Comparison of ENCODE assay signal across 24 mouse cellular contexts in genomic region chrX:140569595-140569994, GRCm38 (mm10). TPM values are rescaled to one million over a fixed set of nuclear protein-coding genes. Genes with fewer than 3 reads are reported as not detected.
DNase-seq lines count a peak whose midpoint lies in the region; ATAC-seq and TF ChIP-seq lines count a peak whose summit lies in the region.
"Had no signal": no experiment of that assay in that cellular context is flagged by ENCODE, and none has a peak within 500 bp of the region (broad histone marks: within the 10 kb centered on the region; RNA-seq: fewer than 3 reads in every experiment).

No protein-coding gene starts in this region.

- no peaks in the 10 kb centered on the region for H3K79me2 ChIP-seq in liver, adult 2 months (ENCODE audit: control insufficient read depth, insufficient read depth, low read length)

- peak; percentile 30 for DNase-seq in heart, adult 11 months
- DNase-seq in heart, postnatal 36 days = no peak
- DNase-seq in liver, adult 2 months (ENCODE audit: extremely low read depth, low read depth, low spot score) = peak; percentile 43
- DNase-seq in liver, embryonic 11.5 days (ENCODE audit: low spot score) = no peak
- DNase-seq in left cerebral cortex, adult 8-10 months (ENCODE audit: low spot score in 2 of 2) = no peak
- DNase-seq: adrenal gland, adult 8-10 months; adrenal gland, postnatal 14 days; adrenal gland, postnatal 36 days; cerebellum, adult 11-12 months; cerebellum, adult 2 months; cerebellum, adult 9-10 months; cerebellum, postnatal 10 days; cerebellum, postnatal 25 days; forebrain, postnatal 0 days had no signal

- no peak overlapping the region for H3K4me2 ChIP-seq in liver, embryonic 11.5 days
- H3K4me2 ChIP-seq: embryonic facial prominence, embryonic 12.5 days; forebrain, embryonic 13.5 days; forebrain, embryonic 15.5 days had no signal

- intact Hi-C loops in heart, postnatal 36 days (cut with DNase I) = no loop called here

- no peak for ATAC-seq in liver, embryonic 11.5 days (replicated peaks; ENCODE audit: low FRiP score)
- 0 out of 2 replicates have a peak, but pooled peaks have one; percentile 28 for ATAC-seq in granulocyte monocyte progenitor cell, adult 5-6 weeks (replicated peaks; ENCODE audit: poor library complexity, severe bottlenecking)
- no peak for ATAC-seq in erythroblast, adult 5-6 weeks (replicated peaks; ENCODE audit: low FRiP score, poor library complexity, severe bottlenecking)
- ATAC-seq: activated CD4-positive, CD25-positive, alpha-beta regulatory T cell, adult 4 months; forebrain, embryonic 13.5 days; forebrain, embryonic 15.5 days; forebrain, postnatal 0 days; Patski had no signal

- no peak for TF ChIP-seq POLR2A in liver, adult 2 months (IDR thresholded peaks at IDR 0.05; ENCODE audit: extremely low read depth, insufficient read depth, low read length)

- H3K4me3 ChIP-seq in liver, adult 2 months (ENCODE audit: insufficient read depth, low read depth, low read length) = no peak overlapping the region
- no peak overlapping the region for H3K4me3 ChIP-seq in liver, embryonic 11.5 days (ENCODE audit: low read depth, low read length)
- H3K4me3 ChIP-seq: embryonic facial prominence, embryonic 10.5 days; embryonic facial prominence, embryonic 12.5 days; erythroblast, embryonic 14.5 days; forebrain, embryonic 10.5 days; forebrain, embryonic 13.5 days; forebrain, embryonic 15.5 days had no signal

- peaks cover 30% of the 10 kb centered on the region for H3K4me1 ChIP-seq in liver, adult 2 months (ENCODE audit: control insufficient read depth, insufficient read depth, low read length)
- H3K4me1 ChIP-seq in liver, embryonic 11.5 days (replicated peaks; ENCODE audit: control insufficient read depth, insufficient read depth, low read length) = no peaks in the 10 kb centered on the region
- H3K4me1 ChIP-seq: embryonic facial prominence, embryonic 10.5 days; embryonic facial prominence, embryonic 12.5 days; forebrain, embryonic 10.5 days; forebrain, embryonic 13.5 days; forebrain, embryonic 15.5 days had no signal

- H3K27me3 ChIP-seq in liver, adult 2 months (ENCODE audit: control insufficient read depth, insufficient read depth, low read length) = no peaks in the 10 kb centered on the region
- peaks cover 22% of the 10 kb centered on the region for H3K27me3 ChIP-seq in liver, embryonic 11.5 days (replicated peaks; ENCODE audit: control insufficient read depth, insufficient read depth, low read length)

- H3K9ac ChIP-seq in liver, adult 2 months (ENCODE audit: low read depth, low read length) = no peak overlapping the region
- no peak overlapping the region for H3K9ac ChIP-seq in liver, embryonic 11.5 days (ENCODE audit: low read depth, low read length)
- H3K9ac ChIP-seq: embryonic facial prominence, embryonic 12.5 days; forebrain, embryonic 13.5 days; forebrain, embryonic 15.5 days; forebrain, postnatal 0 days had no signal

- peaks cover 3% of the 10 kb centered on the region; the same call in 1 of the 2 replicates for H3K36me3 ChIP-seq in liver, adult 2 months (ENCODE audit: control insufficient read depth, insufficient read depth, low read length)
- H3K36me3 ChIP-seq in liver, embryonic 11.5 days (ENCODE audit: control insufficient read depth, insufficient read depth, low read length) = no peaks in the 10 kb centered on the region
- H3K36me3 ChIP-seq: embryonic facial prominence, embryonic 10.5 days; embryonic facial prominence, embryonic 12.5 days; forebrain, embryonic 10.5 days; forebrain, embryonic 15.5 days had no signal

- no peaks in the 10 kb centered on the region for H3K9me3 ChIP-seq in liver, embryonic 11.5 days (ENCODE audit: control insufficient read depth, low read length)
- H3K9me3 ChIP-seq: embryonic facial prominence, embryonic 10.5 days; embryonic facial prominence, embryonic 12.5 days; forebrain, embryonic 10.5 days; forebrain, embryonic 13.5 days; forebrain, embryonic 15.5 days had no signal

- no peak for TF ChIP-seq CTCF in liver, adult 2 months (IDR thresholded peaks at IDR 0.05; ENCODE audit: low read depth, low read length)

- peak overlapping the region; percentile 71 for H3K27ac ChIP-seq in liver, adult 2 months (replicated peaks; ENCODE audit: insufficient read depth, low read depth, low read length)
- no peak overlapping the region for H3K27ac ChIP-seq in liver, embryonic 11.5 days (ENCODE audit: low read depth, low read length)
- H3K27ac ChIP-seq: embryonic facial prominence, embryonic 10.5 days; embryonic facial prominence, embryonic 12.5 days; forebrain, embryonic 10.5 days; forebrain, embryonic 13.5 days; forebrain, embryonic 15.5 days had no signal

- WGBS in liver, adult 2 months = 69% methylated on average over 1 of the region's 1 CpGs
- WGBS in liver, embryonic 11.5 days = 71% methylated on average over 1 of the region's 1 CpGs

RNA-seq across cellular contexts. Expression of gene Tsc22d3, which starts 30.9 kb away (rescaled TPM):
- 100 to 1,000 TPM; 149 to 172 TPM for total RNA-seq in heart, postnatal 36 days (2021)
- total RNA-seq in liver, adult 2 months (2014; rRNA removed) = 158 and 194 TPM in 2 replicates
- 56.1 and 103 TPM in 2 replicates for polyA plus RNA-seq in liver, adult 2 months (2012; rRNA removed)
- polyA plus RNA-seq in liver, embryonic 11.5 days (2014; fragmentation: Nextera tagmentation; extraction: Ambion mirVana) = 31.5 and 32.2 TPM in 2 replicates
- 18.4 and 19.9 TPM in 2 replicates for total RNA-seq in granulocyte monocyte progenitor cell, adult 5-6 weeks (2014; fragmentation: Nextera tagmentation)
- 19.7 and 30.0 TPM in 2 replicates for total RNA-seq in granulocyte monocyte progenitor cell, adult 5-6 weeks (2017)
- 10 to 100 TPM; 88.4 to 97.1 (median 92.7) TPM for total RNA-seq in left cerebral cortex, adult 8-10 months (2022)
- total RNA-seq in erythroblast, adult 5-6 weeks (2015; ENCODE audit: low replicate concordance) = 12.7 and 16.1 TPM in 2 replicates
- 12.3 and 14.6 TPM in 2 replicates for total RNA-seq in erythroblast, adult 5-6 weeks (2017; ENCODE audit: low replicate concordance)

Comparison
In these comparisons a context has a peak if more than half of its experiments do, and no peak if none do; other contexts are left out.
1. DNase-seq: peak in heart, adult 11 months (single experiment) and liver, adult 2 months (single experiment); none in heart, postnatal 36 days (0 of 2), liver, embryonic 11.5 days (single experiment) and left cerebral cortex, adult 8-10 months (0 of 2).